Mouse (Mus musculus) midbrain, postnatal 0 days (tissue): Measurements from ENCODE around the gene Eif4a1. TPM values are rescaled to one million over a fixed set of nuclear protein-coding genes. Genes with fewer than 3 reads are reported as not detected.
A peak's percentile ranks its signal among the peaks of the same experiment; 100 is the strongest.
"Not testable (repeated sequence)": the region's sequence is repeated elsewhere in the genome, so short reads cannot be mapped to it uniquely, and the experiment has no call there.

Source experiments
- ATAC-seq: fragments of 200-750 bp; cut with Nextera tagmentation; 2 replicates; pipeline ENCODE4 v1.8.0; 2017; ENCODE audit warnings: moderate number of reproducible peaks, mild to moderate bottlenecking, moderate TSS enrichment, moderate library complexity; ENCODE audit not compliant: low FRiP score
- DNase-seq: peaks from one replicate; pipeline ENCODE4 v3.0.0-alpha.2; 2015; ENCODE audit warnings: low spot score
- H3K27ac ChIP-seq: fragments of 300-500 bp; sonication (generic); 2 replicates; pipeline ENCODE4 v1.5.1; 2014; ENCODE audit warnings: low read depth, mild to moderate bottlenecking, low read length, mixed read lengths
- H3K27me3 ChIP-seq: fragments of 300-500 bp; sonication (generic); 2 replicates; pipeline ENCODE4 v1.6.1; 2014; ENCODE audit warnings: low read length, control low read depth, mixed read lengths; ENCODE audit not compliant: insufficient read depth
- H3K36me3 ChIP-seq: fragments of 300-500 bp; sonication (generic); 2 replicates; pipeline ENCODE4 v1.6.1; 2014; ENCODE audit warnings: low read length, control low read depth, mixed read lengths; ENCODE audit not compliant: insufficient read depth
- H3K4me1 ChIP-seq: fragments of 300-500 bp; sonication (generic); 2 replicates; pipeline ENCODE4 v1.6.1; 2014; ENCODE audit warnings: mild to moderate bottlenecking, control low read depth, antibody characterized with exemption, low read length, mixed read lengths; ENCODE audit not compliant: insufficient read depth
- H3K4me2 ChIP-seq: fragments of 300-500 bp; sonication (generic); 2 replicates; pipeline ENCODE4 v1.6.1; 2014; ENCODE audit warnings: low read depth, mild to moderate bottlenecking, low read length, mixed read lengths; ENCODE audit not compliant: poor library complexity, severe bottlenecking
- H3K4me3 ChIP-seq: fragments of 300-500 bp; sonication (generic); 2 replicates; pipeline ENCODE4 v1.5.1; 2014; ENCODE audit warnings: low read depth, mild to moderate bottlenecking, low read length, moderate library complexity
- H3K9ac ChIP-seq: fragments of 300-500 bp; sonication (generic); replicated peaks from 2 replicates; pipeline ENCODE4 v1.6.1; 2014; ENCODE audit warnings: mild to moderate bottlenecking, low read length, moderate library complexity, mixed read lengths; ENCODE audit not compliant: poor library complexity, severe bottlenecking
- H3K9me3 ChIP-seq: fragments of 300-500 bp; sonication (generic); 2 replicates; pipeline ENCODE4 v1.6.1; 2016; ENCODE audit warnings: low read length, control low read depth
- CTCF ChIP-seq: IDR thresholded peaks from 2 replicates; pipeline ENCODE4 v1.5.1; 2016; ENCODE audit warnings: antibody characterized with exemption, mild to moderate bottlenecking
- WGBS: fragments of 180-500 bp; shearing (Covaris S2); extraction: QIAGEN DNeasy Blood & Tissue Kit; methylation state at CpG from one replicate; pipeline ENCODE4 v1.1.7; 2014; 5-methylcytosine and 5-hydroxymethylcytosine counted together
- polyA plus RNA-seq: library from polyadenylated mRNA; unstranded; fragments of >200 nt; fragmentation: Nextera tagmentation; extraction: Ambion mirVana; gene quantifications from 2 replicates; pipeline ENCODE4 v1.2.1, GENCODE M21; 2015
- total RNA-seq: library from RNA; depleted of rRNA; stranded (reverse); fragments of >200 nt; gene quantifications from 2 replicates; pipeline ENCODE4 v1.2.3, GENCODE M21; 2014

Gene Eif4a1
- total and polyA plus RNA-seq, 2 experiments from 2014 or later, result 502 to 793 TPM

DNA sequence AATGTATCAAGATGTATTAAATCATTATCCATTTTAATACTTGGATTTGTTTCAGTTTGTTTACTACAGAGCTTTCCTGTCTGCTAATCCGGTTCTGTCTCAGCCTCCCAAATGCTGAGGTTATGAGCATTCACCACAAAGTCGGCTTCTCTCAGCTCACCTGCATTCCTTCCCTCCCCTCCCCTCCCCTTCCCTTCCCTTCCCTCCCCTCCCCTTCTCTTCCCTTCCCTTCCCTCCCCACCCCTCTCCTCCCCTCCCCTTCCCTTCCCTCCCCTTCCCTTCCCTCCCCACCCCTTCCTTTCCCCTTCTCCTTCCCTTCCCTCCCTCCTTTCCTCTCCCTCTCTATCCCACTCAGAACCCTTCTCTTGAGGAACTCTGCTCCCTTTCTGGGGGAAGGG, 32.4 kb upstream of the Eif4a1 start:
- Histone ChIP-seq H3K36me3 (no peaks in the 10 kb centered on the region), H3K4me3 (no peak overlapping the region), H3K4me1 (no peaks in the 10 kb centered on the region), H3K4me2 (no peak overlapping the region), H3K27me3 (no peaks in the 10 kb centered on the region), H3K27ac (no peak overlapping the region), H3K9me3 (no peaks in the 10 kb centered on the region), H3K9ac (no peak overlapping the region)
- WGBS, result 46% methylated on average over 2 of the region's 2 CpGs
- no peak for ATAC-seq
- no peak for DNase-seq
- no peak for TF ChIP-seq CTCF

DNA sequence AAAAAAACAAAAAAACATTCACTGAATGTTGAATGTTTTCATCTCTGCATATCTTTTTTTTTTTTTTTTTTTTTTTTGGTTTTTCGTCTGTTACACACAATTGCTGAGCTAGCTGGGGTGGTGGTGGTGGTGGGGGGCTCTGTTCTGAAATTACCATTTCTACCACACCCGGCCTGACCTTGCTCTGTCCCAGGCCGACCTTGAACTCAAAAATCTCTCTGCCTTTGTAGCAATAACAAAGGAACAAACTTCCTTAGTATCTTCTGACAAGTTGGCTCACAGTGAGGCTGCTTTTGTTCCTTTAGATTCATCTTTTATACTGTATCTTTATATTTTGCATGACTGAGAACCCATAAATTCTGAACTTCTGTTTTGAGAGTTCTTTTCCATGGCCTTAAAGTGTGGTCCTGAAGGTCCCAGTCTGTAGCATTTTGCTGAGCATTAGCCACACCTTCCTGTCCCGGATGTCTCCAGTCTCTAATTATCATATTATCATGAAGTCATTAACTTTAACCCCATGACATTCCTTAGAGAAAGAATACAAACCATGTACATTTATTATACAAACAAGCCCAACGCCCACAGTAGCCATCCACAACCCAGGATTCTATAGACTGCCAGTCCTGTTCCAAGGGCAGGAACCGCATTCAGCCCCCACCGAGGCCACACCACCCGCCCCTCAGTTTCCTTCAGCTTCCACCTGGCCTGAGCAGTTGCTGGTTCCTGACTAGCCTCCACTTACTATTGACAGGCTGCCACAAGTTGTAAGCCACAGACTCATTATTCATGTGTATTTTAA, 31.8 kb upstream of the Eif4a1 start:
- no peaks in the 10 kb centered on the region for H3K27me3 ChIP-seq
- no peak overlapping the region for H3K4me3 ChIP-seq
- no peak overlapping the region for H3K4me2 ChIP-seq
- ATAC-seq, result no peak
- H3K9me3 ChIP-seq, result no peaks in the 10 kb centered on the region
- H3K36me3 ChIP-seq, result no peaks in the 10 kb centered on the region
- no peak for TF ChIP-seq CTCF
- no peak for DNase-seq
- no peak overlapping the region for H3K27ac ChIP-seq
- no peaks in the 10 kb centered on the region for H3K4me1 ChIP-seq
- no peak overlapping the region for H3K9ac ChIP-seq
- 72% methylated on average over 8 of the region's 8 CpGs for WGBS

DNA sequence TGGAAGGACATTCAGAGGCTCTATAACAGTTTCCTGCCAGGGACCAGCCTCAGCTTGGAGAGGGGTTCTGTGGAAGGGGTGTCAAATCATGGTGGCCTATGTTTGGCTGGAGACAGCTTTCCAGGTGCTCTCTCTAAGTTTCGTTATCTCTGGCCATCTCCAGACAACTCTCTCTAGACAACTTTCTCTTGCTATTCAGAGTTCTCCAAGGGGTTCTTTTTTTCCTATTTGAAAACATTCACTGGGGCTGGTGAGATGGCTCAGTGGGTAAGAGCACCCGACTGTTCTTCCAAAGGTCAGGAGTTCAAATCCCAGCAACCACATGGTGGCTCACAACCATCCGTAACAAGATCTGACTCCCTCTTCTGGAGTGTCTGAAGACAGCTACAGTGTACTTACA, 31.2 kb upstream of the Eif4a1 start:
- not testable (repeated sequence) for DNase-seq, H3K4me3 ChIP-seq, H3K4me1 ChIP-seq, H3K27me3 ChIP-seq, H3K36me3 ChIP-seq, H3K4me2 ChIP-seq, H3K9ac ChIP-seq, H3K27ac ChIP-seq, ATAC-seq, H3K9me3 ChIP-seq
- WGBS, result 71% methylated on average over 2 of the region's 3 CpGs

DNA sequence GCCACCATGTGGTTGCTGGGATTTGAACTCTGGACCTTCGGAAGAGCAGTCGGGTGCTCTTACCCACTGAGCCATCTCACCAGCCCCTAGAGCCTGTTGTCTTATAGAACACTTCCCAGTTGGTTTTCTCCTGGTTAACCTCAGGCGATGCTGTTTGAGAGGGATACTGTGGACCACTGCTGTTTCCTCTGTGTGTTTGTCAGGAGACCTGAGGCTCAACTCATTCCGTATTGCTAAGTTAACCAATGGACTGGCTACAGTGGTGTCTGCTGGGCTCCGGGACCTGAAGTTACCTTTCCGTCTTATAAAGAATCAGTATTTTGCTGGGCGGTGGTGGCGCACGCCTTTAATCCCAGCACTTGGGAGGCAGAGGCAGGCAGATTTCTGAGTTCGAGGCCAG, 30.7 kb upstream of the Eif4a1 start:
- not testable (repeated sequence) for H3K9ac ChIP-seq, H3K27me3 ChIP-seq, H3K27ac ChIP-seq, H3K36me3 ChIP-seq, ATAC-seq, DNase-seq, H3K9me3 ChIP-seq, H3K4me1 ChIP-seq, H3K4me2 ChIP-seq, H3K4me3 ChIP-seq
- WGBS, result 93% methylated on average over 10 of the region's 10 CpGs

DNA sequence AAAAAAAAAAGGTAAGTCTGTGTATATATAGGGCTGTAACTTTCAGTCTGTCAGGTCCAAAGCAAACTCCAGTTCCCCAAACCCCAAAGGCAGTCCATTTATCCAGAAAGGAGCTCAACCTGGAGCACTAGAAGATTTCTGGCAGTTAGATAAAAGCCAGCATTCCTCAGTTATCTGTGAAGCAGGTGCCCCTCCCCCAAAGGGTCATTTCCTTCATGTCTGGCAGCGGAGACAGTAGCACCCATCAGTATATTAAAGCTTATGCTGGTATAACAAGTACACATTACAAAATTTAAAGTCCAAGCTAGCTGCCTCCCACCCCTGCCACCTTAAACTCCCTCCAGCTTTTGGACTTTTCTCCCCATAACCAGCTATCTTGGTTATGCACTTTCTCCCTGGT, 27.4 kb upstream of the Eif4a1 start:
- H3K27me3 ChIP-seq, result no peaks in the 10 kb centered on the region
- WGBS, result 74% methylated on average over 1 of the region's 1 CpGs
- ATAC-seq (no peak), DNase-seq (no peak)
- H3K4me3 ChIP-seq, result no peak overlapping the region
- no peaks in the 10 kb centered on the region for H3K36me3 ChIP-seq
- no peaks in the 10 kb centered on the region for H3K9me3 ChIP-seq
- no peak for TF ChIP-seq CTCF
- no peak overlapping the region for H3K4me2 ChIP-seq
- H3K9ac ChIP-seq, result no peak overlapping the region
- H3K4me1 ChIP-seq, result peaks cover 5% of the 10 kb centered on the region; the same call in 1 of the 2 replicates
- H3K27ac ChIP-seq, result no peak overlapping the region

DNA sequence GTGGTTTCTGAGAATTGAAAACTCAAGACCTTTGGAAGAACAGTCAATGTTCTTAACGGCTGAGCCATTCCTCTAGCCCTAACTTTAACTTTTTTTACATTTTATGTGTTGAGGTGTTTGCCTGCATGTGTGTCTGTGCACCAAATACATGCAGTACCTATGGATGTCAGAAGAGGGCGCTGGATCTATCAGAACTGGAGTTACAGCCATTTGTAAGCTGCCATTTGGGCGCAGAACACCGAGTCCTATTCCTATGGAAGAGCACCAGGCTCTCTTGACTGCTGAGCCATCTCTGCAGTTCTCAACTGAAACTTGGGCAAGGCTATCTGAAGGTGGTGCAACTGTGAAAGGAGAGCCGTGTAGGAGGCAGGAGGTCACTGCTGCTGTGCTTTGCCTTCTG, 26.4 kb upstream of the Eif4a1 start:
- ATAC-seq, result no peak
- peaks cover 5% of the 10 kb centered on the region; the same call in 1 of the 2 replicates for H3K4me1 ChIP-seq
- H3K4me3 ChIP-seq, result no peak overlapping the region
- no peaks in the 10 kb centered on the region for H3K36me3 ChIP-seq
- 74% methylated on average over 5 of the region's 5 CpGs for WGBS
- H3K27ac ChIP-seq, result no peak overlapping the region
- H3K4me2 ChIP-seq, result no peak overlapping the region
- H3K9ac ChIP-seq, result no peak overlapping the region
- no peak for DNase-seq
- H3K27me3 ChIP-seq, result no peaks in the 10 kb centered on the region
- TF ChIP-seq CTCF, result peak; percentile 37
- H3K9me3 ChIP-seq, result no peaks in the 10 kb centered on the region
